Mouse (Mus musculus): ENCODE results near the gene Nexmif.
"Not testable (repeated sequence)": the region's sequence is repeated elsewhere in the genome, so short reads cannot be mapped to it uniquely, and the experiment has no call there.

Nexmif gene

DNA sequence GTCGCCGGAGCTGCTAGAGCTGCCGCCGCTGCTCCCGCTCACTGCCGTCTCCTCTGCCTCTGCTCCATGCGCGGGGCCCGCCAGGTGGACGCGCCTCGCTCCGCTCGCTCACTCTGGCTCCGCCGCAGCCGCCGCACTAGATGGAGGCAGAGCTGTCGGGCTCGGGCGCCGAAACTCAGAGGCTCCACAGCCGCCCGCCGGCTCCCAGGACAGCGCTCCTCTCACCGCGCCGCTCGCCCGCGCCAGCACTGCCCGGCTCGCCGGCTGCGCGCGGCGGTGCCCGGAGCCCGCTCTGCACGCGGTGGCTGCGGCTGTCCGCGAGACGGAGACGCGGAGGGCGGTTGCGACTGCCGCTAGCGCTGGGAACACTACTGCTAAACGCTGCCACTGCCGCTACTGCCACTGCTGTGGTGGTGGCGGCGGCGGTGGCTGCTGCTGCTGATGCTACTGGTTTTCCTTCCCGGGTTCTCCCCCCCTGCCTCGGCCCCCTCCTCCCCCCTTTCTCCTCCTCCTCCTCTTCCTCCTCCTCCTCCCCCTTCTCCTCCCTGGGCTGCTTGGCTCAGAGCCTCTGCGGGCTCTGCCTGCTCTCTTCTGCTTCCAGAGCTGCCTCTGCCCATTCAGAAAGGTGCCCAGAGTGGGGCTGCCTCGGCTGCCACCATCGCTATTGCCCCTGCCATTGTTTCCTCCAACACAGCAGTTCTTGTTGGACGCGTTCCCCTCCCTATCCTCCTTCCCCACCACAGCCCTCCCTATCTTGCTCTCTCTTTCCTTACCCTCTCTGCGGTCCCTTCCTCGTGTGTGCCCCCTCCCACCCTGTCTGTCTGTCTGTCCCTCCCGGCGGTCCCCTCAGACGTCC is at the start of gene Nexmif:
Gene Nexmif (minus strand): TSS at position 450 of the 856 bp plus-strand sequence.
- in situ Hi-C loops (cut with MboI, MseI), result no loop called here

DNA sequence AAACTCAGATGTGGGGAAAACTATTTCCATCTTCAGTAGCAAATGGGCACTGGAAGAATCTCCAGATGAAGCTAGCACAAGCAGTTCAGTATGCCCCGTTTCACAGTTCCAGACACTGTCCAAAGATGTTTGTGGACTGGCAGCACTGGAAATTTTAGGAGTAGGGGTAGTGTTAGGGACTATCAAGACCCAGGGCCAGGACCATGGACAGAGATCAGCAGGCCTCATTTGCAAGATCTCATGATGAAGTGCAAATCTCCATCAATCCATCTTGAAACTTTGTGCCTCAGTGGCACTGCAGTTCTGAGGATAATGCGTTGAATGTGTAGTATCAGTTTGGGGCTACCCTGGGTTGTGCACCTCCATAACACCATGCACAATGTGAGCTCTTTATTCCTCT is 7.7 kb upstream of the Nexmif start:
- in situ Hi-C loops (cut with MboI, MseI), result no loop called here

DNA sequence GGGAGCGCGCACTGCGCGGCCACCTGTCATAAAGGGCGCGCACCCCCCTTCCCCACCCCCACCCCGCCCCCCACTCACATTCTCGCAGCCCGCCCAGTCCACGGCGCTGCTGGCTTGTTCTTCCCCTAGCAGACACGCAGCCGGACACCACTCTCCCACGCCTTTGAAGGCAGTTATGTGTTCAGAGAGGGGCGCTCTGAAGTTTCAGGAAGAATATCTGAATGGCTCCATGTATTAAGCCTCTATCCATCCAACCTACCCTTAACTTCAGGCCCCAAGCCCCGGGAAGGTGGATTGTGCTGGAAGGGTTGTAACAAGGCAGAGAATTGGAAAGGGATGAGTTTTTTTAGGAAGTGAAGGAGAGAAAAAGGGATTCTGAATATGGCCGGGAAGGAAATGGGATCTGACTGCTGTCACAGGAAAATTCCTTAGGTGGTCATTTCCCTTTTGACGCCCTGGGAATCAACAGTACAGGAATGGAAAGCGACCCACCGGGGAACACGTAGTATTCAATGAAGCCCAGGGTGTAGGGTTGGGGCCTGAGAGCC is 681 bp upstream of the Nexmif start:
- in situ Hi-C loops (cut with MboI, MseI), result no loop called here

DNA sequence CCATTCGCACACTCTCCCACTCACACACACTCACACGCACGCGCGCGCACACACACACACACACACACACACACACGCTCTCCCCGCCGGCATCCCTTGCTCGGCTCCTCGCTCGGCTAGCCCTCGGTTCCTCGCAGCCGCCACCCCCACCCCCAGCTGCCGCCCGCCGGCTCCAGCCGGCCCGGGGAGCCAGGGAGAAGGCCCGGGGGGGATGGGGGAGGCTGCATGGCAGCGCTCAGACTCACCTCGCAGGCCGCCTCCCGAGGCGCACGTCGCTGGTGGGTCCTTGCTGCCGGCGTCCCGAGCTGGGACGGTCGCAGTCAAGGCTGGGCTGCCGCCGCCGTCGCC is 623 bp downstream of the Nexmif start:
- in situ Hi-C loops (cut with MboI, MseI), result no loop called here

DNA sequence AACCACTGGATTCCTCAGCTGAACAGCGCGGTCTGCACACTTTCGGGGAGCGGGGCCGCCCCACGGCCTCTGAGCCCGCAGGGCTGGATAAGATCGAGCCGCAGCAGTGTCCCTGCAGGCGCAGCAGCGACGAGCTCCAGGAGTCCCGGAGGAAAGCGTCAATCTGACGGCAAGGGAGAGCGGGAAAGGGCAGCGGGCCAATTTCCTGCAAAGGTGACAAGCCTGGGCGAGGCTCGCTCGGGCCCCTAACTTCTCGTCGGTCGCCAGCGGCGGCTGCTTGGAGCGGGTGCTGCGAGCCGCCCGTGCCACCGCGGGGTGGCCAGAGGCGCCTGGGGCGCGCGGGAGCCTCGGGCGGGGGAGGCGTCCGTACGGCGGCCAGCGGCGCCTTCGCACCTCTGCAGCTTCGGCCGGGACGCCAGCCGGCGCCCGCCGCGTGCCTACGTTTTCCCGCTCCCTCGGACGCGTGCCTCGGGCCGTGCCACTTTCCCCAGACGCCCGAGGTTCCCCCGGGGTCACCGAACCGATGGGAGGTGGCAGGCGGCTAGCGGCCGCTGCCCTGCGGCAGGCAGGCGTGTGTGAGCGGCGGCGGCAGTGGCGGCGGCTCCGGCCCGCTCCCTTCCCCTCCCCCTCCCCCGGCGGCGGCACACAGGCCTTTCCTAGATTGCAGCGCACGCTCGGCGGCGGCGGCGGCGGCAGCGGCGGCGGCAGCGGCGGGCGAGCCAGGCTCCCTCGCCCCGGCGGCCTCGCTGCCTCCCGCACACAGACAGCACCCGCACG is 1.2 kb downstream of the Nexmif start:
- in situ Hi-C loops (cut with MboI, MseI), result no loop called here

DNA sequence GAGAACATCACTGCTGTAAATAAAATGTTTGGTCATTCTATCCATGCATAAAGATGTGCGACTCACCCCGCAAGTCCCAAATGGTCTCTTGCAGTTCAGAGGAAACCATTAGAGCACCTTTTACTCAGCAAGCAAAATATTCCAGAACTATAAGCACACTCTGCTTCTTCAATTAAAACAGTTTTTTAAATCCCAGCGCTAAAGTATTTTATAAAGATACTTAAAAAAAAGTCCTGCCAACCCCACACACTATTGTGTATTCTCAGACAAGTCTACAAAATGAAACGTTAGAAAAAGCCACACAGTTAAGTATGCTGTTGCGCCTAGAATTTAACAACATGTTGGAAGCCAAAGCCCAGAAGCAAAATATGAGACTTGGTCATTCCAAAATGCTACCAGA is 1.9 kb downstream of the Nexmif start:
- in situ Hi-C loops (cut with MboI, MseI), result no loop called here

DNA sequence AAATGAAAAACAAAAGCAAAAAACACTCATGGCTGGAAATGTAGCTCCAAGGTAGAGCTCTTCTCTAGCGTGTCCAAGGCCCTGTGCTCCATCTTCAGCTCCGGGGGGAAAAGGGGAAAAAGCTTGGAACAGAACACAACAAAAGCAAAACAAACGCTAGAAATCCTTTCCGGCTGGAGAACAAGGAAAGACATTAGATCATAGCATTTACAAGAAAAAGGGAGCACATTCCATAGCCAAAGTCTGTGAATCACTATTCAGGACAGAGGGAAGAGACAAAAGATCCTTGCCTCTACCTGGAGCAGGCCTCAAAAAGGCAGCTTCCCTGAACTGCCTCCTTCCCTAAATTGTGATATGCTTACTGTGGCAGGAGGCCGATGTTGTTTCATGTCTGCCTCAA is 4.4 kb downstream of the Nexmif start:
- in situ Hi-C loops (cut with MboI, MseI), result no loop called here

DNA sequence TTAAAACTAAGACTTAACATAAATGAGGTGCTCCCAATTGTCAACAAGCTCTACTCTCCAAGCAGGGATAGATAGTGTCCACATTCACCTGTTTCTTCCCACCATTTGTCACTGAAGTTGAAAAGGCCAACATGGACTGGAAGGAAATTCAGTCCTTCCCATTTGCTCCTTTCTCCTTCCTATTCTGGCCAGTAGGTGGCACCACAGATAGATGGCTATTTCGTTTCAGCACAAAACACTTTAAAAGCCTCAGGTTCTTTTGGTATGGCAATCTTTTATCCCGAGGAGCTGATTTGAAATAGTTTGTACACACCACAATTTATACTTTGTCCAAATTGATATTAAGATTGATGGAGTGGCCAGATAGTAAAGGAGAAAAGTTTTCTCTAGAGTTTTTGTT is 21.7 kb downstream of the Nexmif start:
- in situ Hi-C loops (cut with MboI, MseI), result no loop called here

DNA sequence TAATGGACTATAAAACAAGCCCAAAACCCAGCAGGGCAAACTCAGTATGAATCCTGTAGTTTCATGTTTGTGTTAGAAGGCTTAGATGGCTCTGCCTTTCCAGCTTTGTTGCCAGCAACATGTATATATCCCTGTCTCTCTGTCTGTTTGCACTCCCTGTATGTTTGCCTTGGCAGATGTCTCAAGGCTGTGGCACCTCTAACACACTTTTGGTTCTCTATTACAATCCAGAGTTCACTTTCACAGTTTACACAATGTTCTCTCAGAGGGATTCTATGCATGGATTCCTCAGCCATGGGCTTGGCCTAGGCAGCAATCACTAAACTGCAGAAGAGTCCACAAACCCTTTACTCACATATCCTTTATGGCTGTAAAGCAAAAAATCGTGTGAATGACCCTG is 50.9 kb downstream of the Nexmif start:
- in situ Hi-C loops (cut with MboI, MseI), result no loop called here

DNA sequence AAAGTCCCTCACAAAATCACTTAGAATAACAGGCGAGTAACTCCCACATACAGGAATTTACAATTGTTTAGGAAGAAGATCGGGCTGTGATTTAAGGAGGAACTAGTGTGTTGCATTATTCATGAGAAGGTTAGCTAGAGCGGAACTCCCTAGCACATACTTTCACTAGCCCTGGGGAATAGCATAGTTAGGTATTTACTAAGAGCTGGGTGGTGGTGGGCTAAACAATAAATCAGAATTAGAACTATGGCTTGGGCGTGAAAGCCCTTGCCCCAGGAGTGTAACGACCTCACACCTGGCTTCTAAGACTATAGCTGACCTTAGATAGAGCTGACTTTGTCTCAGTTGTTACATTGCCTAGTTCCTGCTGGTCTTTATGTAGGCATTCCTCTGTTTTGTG is 85.7 kb downstream of the Nexmif start:
- in situ Hi-C loops (cut with MboI, MseI), result not testable (repeated sequence)

DNA sequence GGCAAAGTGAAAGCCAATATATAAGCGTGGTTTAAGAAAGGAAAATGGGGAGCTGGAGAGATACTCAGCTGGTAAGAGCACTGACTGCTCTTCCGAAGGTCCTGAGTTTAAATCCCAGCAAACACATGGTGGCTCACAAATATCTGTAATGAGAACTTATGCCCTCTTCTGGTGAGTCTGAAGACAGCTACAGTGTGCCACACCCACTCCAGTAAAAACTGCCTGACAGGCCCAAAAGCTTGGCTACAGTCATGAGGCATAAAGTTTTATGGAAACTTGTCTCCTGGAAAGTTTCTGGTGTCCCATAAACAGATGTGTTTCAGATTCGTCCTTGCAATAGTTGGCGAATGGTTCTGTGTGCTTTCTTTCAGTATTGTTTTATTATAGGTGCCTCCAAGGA is 86.4 kb downstream of the Nexmif start:
- in situ Hi-C loops (cut with MboI, MseI), result no loop called here

DNA sequence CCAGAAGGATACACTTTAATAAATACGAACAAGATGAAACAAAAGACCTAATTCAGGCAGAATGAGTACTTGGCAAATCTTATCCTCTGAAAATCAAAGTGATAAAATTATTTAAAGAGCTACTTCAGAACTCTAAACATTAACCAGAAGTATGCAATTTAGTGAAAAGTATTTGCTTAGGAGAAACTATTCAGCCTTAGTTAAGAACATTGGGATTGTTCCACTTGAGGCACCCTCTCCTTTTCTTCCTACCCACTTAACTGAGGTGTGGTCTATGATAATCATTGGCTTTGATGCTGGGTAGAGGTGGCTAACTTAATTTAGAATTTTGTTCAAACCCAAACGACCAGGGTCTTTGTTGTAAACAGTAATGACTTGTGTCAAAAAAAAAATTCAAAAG is 146.1 kb downstream of the Nexmif start:
- in situ Hi-C loops (cut with MboI, MseI), result no loop called here

DNA sequence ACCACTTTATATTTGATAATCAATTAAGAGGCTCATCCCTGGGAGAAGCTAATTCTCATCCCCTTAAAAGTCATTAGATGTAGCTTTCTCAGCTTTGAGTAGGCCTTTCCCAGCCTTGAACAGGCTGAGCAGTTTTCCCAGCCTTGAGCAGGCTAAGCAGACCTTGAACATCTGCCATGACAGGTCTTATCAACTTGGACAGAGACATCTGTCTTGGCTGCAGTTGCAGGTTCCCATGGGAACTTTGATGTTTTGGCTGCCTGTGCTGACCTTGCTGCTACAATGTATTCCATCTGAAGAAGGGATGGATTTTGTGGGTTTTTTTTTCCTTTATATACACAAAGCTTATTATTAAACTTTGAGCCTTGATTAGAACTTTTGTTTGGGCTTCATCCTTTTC is 160.7 kb downstream of the Nexmif start:
- in situ Hi-C loops (cut with MboI, MseI), result no loop called here

DNA sequence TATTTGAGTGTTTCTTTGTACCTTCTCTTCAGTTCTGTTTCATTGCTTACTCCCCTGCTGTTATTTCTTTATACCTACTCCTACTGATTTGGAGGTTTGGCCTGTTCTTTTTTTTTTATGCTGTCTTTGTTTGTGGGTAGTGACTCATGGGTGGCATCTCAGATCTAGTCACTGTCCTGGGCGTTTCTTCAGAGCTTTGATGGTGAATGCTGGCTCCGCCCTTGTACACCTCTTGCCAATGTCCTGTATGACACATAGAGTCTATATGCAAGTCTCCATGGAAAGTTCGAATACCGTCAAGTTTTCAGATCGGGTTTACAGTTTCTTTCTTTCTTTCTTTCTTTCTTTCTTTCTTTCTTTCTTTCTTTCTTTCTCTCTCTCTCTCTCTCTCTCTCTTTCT is 167.1 kb downstream of the Nexmif start:
- in situ Hi-C loops (cut with MboI, MseI), result no loop called here

DNA sequence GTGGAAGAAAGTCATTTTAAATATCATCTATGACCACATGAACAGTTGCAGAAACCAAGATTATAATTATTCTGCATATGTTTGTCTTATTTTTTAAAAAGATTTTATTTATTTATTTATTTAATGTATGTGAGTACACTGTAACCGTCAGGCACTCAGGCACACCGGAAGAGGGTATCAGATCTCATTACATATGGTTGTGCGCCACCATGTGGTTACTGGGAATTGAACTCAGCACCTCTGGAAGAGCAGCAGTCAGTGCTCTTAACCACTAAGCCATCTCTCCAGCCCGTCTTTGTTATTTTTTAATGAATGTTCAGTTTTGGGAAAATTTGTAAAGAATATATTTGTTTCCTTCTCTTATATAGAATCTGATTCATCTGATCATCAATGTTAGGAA is 168.2 kb downstream of the Nexmif start:
- in situ Hi-C loops (cut with MboI, MseI), result no loop called here
